Mouse (Mus musculus): ENCODE results near the gene Bicdl1. TPM values are rescaled to one million over a fixed set of nuclear protein-coding genes. Genes with fewer than 3 reads are reported as not detected.

Gene Bicdl1
- polyA plus RNA-seq, 1 experiment from 2014 or later = 14.9 TPM

- H3K9me3 ChIP-seq (ENCODE audit: low read length) = no peaks in the 10 kb centered on the region
- H3K27me3 ChIP-seq (ENCODE audit: insufficient read depth, low read length) = no peaks in the 10 kb centered on the region
- H3K4me2 ChIP-seq (replicated peaks; ENCODE audit: low read depth, low read length) = no peak overlapping the region
- no peak overlapping the region for H3K9ac ChIP-seq (replicated peaks; ENCODE audit: low read length)
- H3K36me3 ChIP-seq (ENCODE audit: insufficient read depth, low read length) = no peaks in the 10 kb centered on the region
- H3K4me1 ChIP-seq (ENCODE audit: insufficient read depth, low read length) = no peaks in the 10 kb centered on the region
- 65% methylated on average over 7 of the region's 7 CpGs for WGBS
- H3K27ac ChIP-seq (ENCODE audit: low read length) = no peak overlapping the region
- ATAC-seq (ENCODE audit: low FRiP score, low TSS enrichment) = no peak
- no peak overlapping the region for H3K4me3 ChIP-seq (ENCODE audit: low read length)
These were observed 44.7 kb downstream of the Bicdl1 start for GRCm38 (mm10) chr5:115686716-115687115.

- H3K27me3 ChIP-seq (ENCODE audit: insufficient read depth, low read length) = no peaks in the 10 kb centered on the region
- H3K4me3 ChIP-seq (ENCODE audit: low read length) = no peak overlapping the region
- H3K4me1 ChIP-seq (ENCODE audit: insufficient read depth, low read length) = no peaks in the 10 kb centered on the region
- ATAC-seq (ENCODE audit: low FRiP score, low TSS enrichment) = no peak
- no peak overlapping the region for H3K4me2 ChIP-seq (replicated peaks; ENCODE audit: low read depth, low read length)
- no peak overlapping the region for H3K27ac ChIP-seq (ENCODE audit: low read length)
- WGBS = 83% methylated on average over 10 of the region's 10 CpGs
- H3K9me3 ChIP-seq (ENCODE audit: low read length) = no peaks in the 10 kb centered on the region
- no peaks in the 10 kb centered on the region for H3K36me3 ChIP-seq (ENCODE audit: insufficient read depth, low read length)
- no peak overlapping the region for H3K9ac ChIP-seq (replicated peaks; ENCODE audit: low read length)
These were observed 46.3 kb downstream of the Bicdl1 start for GRCm38 (mm10) chr5:115685126-115685525.

GRCm38 (mm10) chr5:115671846-115672245 is 59.6 kb downstream of the Bicdl1 start:
- 48% methylated on average over 8 of the region's 8 CpGs for WGBS

GRCm38 (mm10) chr5:115670406-115670805 is 61.0 kb downstream of the Bicdl1 start:
- H3K4me1 ChIP-seq (ENCODE audit: insufficient read depth, low read length) = no peaks in the 10 kb centered on the region; the same call in 1 of the 2 replicates
- no peak overlapping the region for H3K9ac ChIP-seq (replicated peaks; ENCODE audit: low read length)
- 65% methylated on average over 2 of the region's 2 CpGs for WGBS
- H3K9me3 ChIP-seq (ENCODE audit: low read length) = no peaks in the 10 kb centered on the region
- no peaks in the 10 kb centered on the region for H3K27me3 ChIP-seq (ENCODE audit: insufficient read depth, low read length)
- ATAC-seq (ENCODE audit: low FRiP score, low TSS enrichment) = no peak
- H3K36me3 ChIP-seq (ENCODE audit: insufficient read depth, low read length) = no peaks in the 10 kb centered on the region
- no peak overlapping the region for H3K4me3 ChIP-seq (ENCODE audit: low read length)
- H3K27ac ChIP-seq (ENCODE audit: low read length) = no peak overlapping the region
- no peak overlapping the region for H3K4me2 ChIP-seq (replicated peaks; ENCODE audit: low read depth, low read length)

More at GRCm38 (mm10) chr5:115671846-115672245, 59.6 kb downstream of the Bicdl1 start:
- H3K4me2 ChIP-seq (replicated peaks; ENCODE audit: low read depth, low read length) = no peak overlapping the region
- ATAC-seq (ENCODE audit: low FRiP score, low TSS enrichment) = no peak
- no peaks in the 10 kb centered on the region; the same call in 1 of the 2 replicates for H3K4me1 ChIP-seq (ENCODE audit: insufficient read depth, low read length)
- no peak overlapping the region for H3K27ac ChIP-seq (ENCODE audit: low read length)
- H3K9me3 ChIP-seq (ENCODE audit: low read length) = no peaks in the 10 kb centered on the region
- H3K4me3 ChIP-seq (ENCODE audit: low read length) = no peak overlapping the region
- no peaks in the 10 kb centered on the region for H3K27me3 ChIP-seq (ENCODE audit: insufficient read depth, low read length)
- no peaks in the 10 kb centered on the region for H3K36me3 ChIP-seq (ENCODE audit: insufficient read depth, low read length)
- H3K9ac ChIP-seq (replicated peaks; ENCODE audit: low read length) = no peak overlapping the region

DNA sequence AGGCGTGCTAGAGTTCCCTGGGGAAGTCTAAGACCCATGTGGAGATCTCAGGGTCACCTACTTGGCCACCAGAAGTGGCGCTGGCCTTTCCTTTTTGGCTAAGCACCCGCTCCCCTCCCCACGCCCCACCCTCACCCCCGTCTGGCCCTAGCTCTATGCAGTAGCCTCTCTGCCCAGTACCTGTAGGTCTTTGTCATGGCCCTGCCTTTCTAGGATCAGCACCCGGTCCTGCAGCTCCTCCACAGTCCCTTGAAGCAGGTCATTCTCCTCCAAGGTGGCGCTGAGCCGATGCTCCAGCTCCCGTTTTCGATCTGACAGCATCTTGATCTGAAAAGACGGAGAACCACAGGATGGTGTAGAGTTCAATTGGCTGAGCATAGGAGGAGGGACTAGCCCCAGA is 61.4 kb downstream of the Bicdl1 start:
- Histone ChIP-seq H3K27me3 (ENCODE audit: insufficient read depth, low read length) (no peaks in the 10 kb centered on the region), H3K4me3 (ENCODE audit: low read length) (no peak overlapping the region), H3K27ac (ENCODE audit: low read length) (no peak overlapping the region), H3K4me2 (replicated peaks; ENCODE audit: low read depth, low read length) (no peak overlapping the region), H3K36me3 (ENCODE audit: insufficient read depth, low read length) (no peaks in the 10 kb centered on the region), H3K9me3 (ENCODE audit: low read length) (no peaks in the 10 kb centered on the region), H3K4me1 (ENCODE audit: insufficient read depth, low read length) (no peaks in the 10 kb centered on the region; the same call in 1 of the 2 replicates), H3K9ac (replicated peaks; ENCODE audit: low read length) (no peak overlapping the region)
- no peak for ATAC-seq (ENCODE audit: low FRiP score, low TSS enrichment)
- 88% methylated on average over 11 of the region's 11 CpGs for WGBS

- WGBS = 83% methylated on average over 12 of the region's 12 CpGs
- H3K4me2 ChIP-seq (replicated peaks; ENCODE audit: low read depth, low read length) = no peak overlapping the region
- no peak overlapping the region for H3K9ac ChIP-seq (replicated peaks; ENCODE audit: low read length)
- H3K4me3 ChIP-seq (ENCODE audit: low read length) = no peak overlapping the region
- no peak for ATAC-seq (ENCODE audit: low FRiP score, low TSS enrichment)
- H3K36me3 ChIP-seq (ENCODE audit: insufficient read depth, low read length) = no peaks in the 10 kb centered on the region
- no peaks in the 10 kb centered on the region for H3K27me3 ChIP-seq (ENCODE audit: insufficient read depth, low read length)
- no peaks in the 10 kb centered on the region for H3K9me3 ChIP-seq (ENCODE audit: low read length)
- H3K27ac ChIP-seq (ENCODE audit: low read length) = no peak overlapping the region
- H3K4me1 ChIP-seq (ENCODE audit: insufficient read depth, low read length) = no peaks in the 10 kb centered on the region; the same call in 1 of the 2 replicates
These were observed 62.4 kb downstream of the Bicdl1 start for GRCm38 (mm10) chr5:115668986-115669385.

DNA sequence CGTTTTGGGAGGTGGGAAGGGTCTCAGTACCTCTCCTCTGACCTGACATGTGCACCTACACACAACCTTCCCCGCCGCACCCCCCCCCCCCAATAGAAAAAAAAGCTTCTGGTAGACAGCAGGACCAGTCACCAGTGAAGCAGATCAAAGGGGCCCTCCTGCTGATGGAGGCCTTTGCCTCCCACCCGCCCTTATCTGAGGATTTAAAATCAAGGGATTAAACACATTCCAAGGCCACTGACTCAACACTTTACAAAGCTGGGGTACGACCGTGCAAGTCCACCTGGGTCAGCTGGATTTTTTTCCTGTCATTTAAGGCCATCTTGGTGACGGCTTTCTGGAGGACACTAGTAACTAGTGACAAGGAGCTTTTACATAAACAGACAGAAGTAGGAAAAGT is 63.5 kb downstream of the Bicdl1 start:
- H3K27ac ChIP-seq (ENCODE audit: low read length) = no peak overlapping the region
- H3K36me3 ChIP-seq (ENCODE audit: insufficient read depth, low read length) = no peaks in the 10 kb centered on the region
- no peak overlapping the region for H3K9ac ChIP-seq (replicated peaks; ENCODE audit: low read length)
- H3K4me2 ChIP-seq (replicated peaks; ENCODE audit: low read depth, low read length) = no peak overlapping the region
- H3K27me3 ChIP-seq (ENCODE audit: insufficient read depth, low read length) = no peaks in the 10 kb centered on the region
- no peak for ATAC-seq (ENCODE audit: low FRiP score, low TSS enrichment)
- no peaks in the 10 kb centered on the region; the same call in 1 of the 2 replicates for H3K4me1 ChIP-seq (ENCODE audit: insufficient read depth, low read length)
- no peak overlapping the region for H3K4me3 ChIP-seq (ENCODE audit: low read length)
- H3K9me3 ChIP-seq (ENCODE audit: low read length) = no peaks in the 10 kb centered on the region
- 17% methylated on average over 7 of the region's 7 CpGs for WGBS

- WGBS = 79% methylated on average over 8 of the region's 8 CpGs
- Histone ChIP-seq H3K9me3 (ENCODE audit: low read length) (no peaks in the 10 kb centered on the region), H3K4me2 (replicated peaks; ENCODE audit: low read depth, low read length) (no peak overlapping the region), H3K27me3 (ENCODE audit: insufficient read depth, low read length) (no peaks in the 10 kb centered on the region), H3K4me1 (ENCODE audit: insufficient read depth, low read length) (no peaks in the 10 kb centered on the region; the same call in 1 of the 2 replicates), H3K9ac (replicated peaks; ENCODE audit: low read length) (no peak overlapping the region), H3K4me3 (ENCODE audit: low read length) (no peak overlapping the region), H3K36me3 (ENCODE audit: insufficient read depth, low read length) (no peaks in the 10 kb centered on the region), H3K27ac (ENCODE audit: low read length) (no peak overlapping the region)
- ATAC-seq (ENCODE audit: low FRiP score, low TSS enrichment) = no peak
These were observed 64.2 kb downstream of the Bicdl1 start for GRCm38 (mm10) chr5:115667210-115667609.

DNA sequence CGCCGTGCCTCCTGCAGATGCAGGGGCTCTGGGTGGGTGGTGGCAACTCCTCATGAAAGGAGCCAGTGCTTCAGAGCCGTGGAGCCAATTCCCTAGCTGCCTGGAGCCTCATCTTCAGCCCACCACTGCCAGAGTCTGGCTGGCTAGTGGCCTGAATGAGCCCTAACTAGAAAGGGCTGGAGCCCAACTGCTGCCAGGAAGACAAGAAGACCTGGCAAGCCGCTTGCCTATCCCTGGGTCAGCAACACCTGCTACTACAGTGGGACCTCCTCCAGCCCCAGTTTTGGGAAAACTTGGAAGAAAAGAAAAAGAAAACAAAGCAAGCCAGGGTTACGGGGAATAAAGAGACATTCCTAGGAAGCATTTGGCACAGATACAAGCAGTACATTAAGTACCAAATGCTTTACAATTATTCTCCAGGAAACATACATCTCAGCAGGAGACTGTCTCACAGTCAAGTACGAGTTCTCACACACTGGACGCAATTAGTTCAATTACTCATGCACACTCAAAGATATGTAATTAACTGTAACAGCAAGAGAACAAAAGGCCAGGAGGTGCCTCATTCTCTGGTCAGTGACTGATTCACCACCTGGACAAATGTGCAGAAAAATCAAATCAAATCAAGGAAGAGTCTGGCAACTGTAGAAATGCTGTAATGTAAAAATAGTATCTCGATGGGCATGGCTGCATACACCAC is 64.9 kb downstream of the Bicdl1 start:
- 70% methylated on average over 8 of the region's 8 CpGs for WGBS
- no peak overlapping the region for H3K4me3 ChIP-seq (ENCODE audit: low read length)

DNA sequence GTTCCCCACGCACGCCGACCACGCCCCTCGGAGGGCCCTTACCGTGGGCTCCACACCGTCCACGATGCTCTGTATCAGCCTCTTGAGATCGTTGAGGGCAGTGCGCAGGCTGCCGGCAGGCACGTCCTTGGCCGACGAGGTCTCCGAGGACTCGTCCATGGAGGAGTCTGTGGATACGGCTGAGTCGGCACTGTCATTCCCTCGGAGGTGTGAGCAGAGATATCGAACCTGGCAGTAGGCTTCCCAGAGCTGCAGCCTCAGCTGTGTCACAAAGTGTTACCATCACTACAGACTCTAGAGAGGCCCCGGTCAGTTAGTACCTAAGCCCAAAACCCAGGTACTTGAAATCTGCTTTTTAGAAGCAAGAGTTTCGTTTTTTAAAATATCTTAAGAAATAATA is 68.8 kb downstream of the Bicdl1 start:
- Histone ChIP-seq H3K4me3 (ENCODE audit: low read length) (no peak overlapping the region), H3K27me3 (ENCODE audit: insufficient read depth, low read length) (no peaks in the 10 kb centered on the region), H3K36me3 (ENCODE audit: insufficient read depth, low read length) (no peaks in the 10 kb centered on the region), H3K4me1 (ENCODE audit: insufficient read depth, low read length) (no peaks in the 10 kb centered on the region; the same call in 1 of the 2 replicates), H3K27ac (ENCODE audit: low read length) (no peak overlapping the region), H3K9ac (replicated peaks; ENCODE audit: low read length) (no peak overlapping the region), H3K4me2 (replicated peaks; ENCODE audit: low read depth, low read length) (no peak overlapping the region), H3K9me3 (ENCODE audit: low read length) (no peaks in the 10 kb centered on the region)
- 75% methylated on average over 22 of the region's 22 CpGs for WGBS
- no peak for ATAC-seq (ENCODE audit: low FRiP score, low TSS enrichment)

More for the DNA sequence above, 64.9 kb downstream of the Bicdl1 start:
- no peak overlapping the region for H3K4me2 ChIP-seq (replicated peaks; ENCODE audit: low read depth, low read length)
- no peaks in the 10 kb centered on the region for H3K27me3 ChIP-seq (ENCODE audit: insufficient read depth, low read length)
- no peak for ATAC-seq (ENCODE audit: low FRiP score, low TSS enrichment)
- no peak overlapping the region for H3K27ac ChIP-seq (ENCODE audit: low read length)
- H3K36me3 ChIP-seq (ENCODE audit: insufficient read depth, low read length) = no peaks in the 10 kb centered on the region
- H3K9me3 ChIP-seq (ENCODE audit: low read length) = no peaks in the 10 kb centered on the region
- no peaks in the 10 kb centered on the region; the same call in 1 of the 2 replicates for H3K4me1 ChIP-seq (ENCODE audit: insufficient read depth, low read length)
- no peak overlapping the region for H3K9ac ChIP-seq (replicated peaks; ENCODE audit: low read length)
